Mouse (Mus musculus) intestine, embryonic 15.5 days (tissue): ENCODE data around the gene Ptpn4. TPM values are rescaled to one million over a fixed set of nuclear protein-coding genes. Genes with fewer than 3 reads are reported as not detected.

Source experiments
- ATAC-seq: fragments of 200-750 bp; cut with Nextera tagmentation; 2 replicates; pipeline ENCODE4 v1.8.0; 2017; ENCODE audit warnings: moderate TSS enrichment, moderate library complexity
- H3K27ac ChIP-seq: fragments of 300-500 bp; sonication (generic); 2 replicates; pipeline ENCODE4 v1.5.1; 2015; ENCODE audit warnings: mild to moderate bottlenecking, inconsistent platforms
- H3K27me3 ChIP-seq: fragments of 300-500 bp; sonication (generic); replicated peaks from 2 replicates; pipeline ENCODE4 v1.6.1; 2015; ENCODE audit warnings: inconsistent platforms
- H3K36me3 ChIP-seq: fragments of 300-500 bp; sonication (generic); 2 replicates; pipeline ENCODE4 v1.6.1; 2015; ENCODE audit warnings: inconsistent platforms
- H3K4me1 ChIP-seq: fragments of 300-500 bp; sonication (generic); replicated peaks from 2 replicates; pipeline ENCODE4 v1.6.1; 2015; ENCODE audit warnings: inconsistent platforms
- H3K4me2 ChIP-seq: fragments of 300-500 bp; sonication (generic); replicated peaks from 2 replicates; pipeline ENCODE4 v1.6.1; 2015; ENCODE audit warnings: mild to moderate bottlenecking, inconsistent platforms
- H3K4me3 ChIP-seq: fragments of 300-500 bp; sonication (generic); replicated peaks from 2 replicates; pipeline ENCODE4 v1.5.1; 2015; ENCODE audit warnings: inconsistent platforms
- H3K9ac ChIP-seq: fragments of 300-500 bp; sonication (generic); 2 replicates; pipeline ENCODE4 v1.6.1; 2015; ENCODE audit warnings: inconsistent platforms
- H3K9me3 ChIP-seq: fragments of 300-500 bp; sonication (generic); 2 replicates; pipeline ENCODE4 v1.6.1; 2016; ENCODE audit warnings: inconsistent platforms
- WGBS: fragments of 180-500 bp; shearing (Covaris S2); methylation state at CpG from one replicate; pipeline ENCODE4 v1.1.7; 2015; 5-methylcytosine and 5-hydroxymethylcytosine counted together
- polyA plus RNA-seq: library from polyadenylated mRNA; unstranded; fragments of >200 nt; fragmentation: Nextera tagmentation; extraction: Ambion mirVana; gene quantifications from 2 replicates; pipeline ENCODE4 v1.2.1, GENCODE M21; 2015

Gene Ptpn4
- 5.2 and 7.5 TPM in 2 replicates for polyA plus RNA-seq

GRCm38 (mm10) chr1:119837035-119837751 is at the start of gene Ptpn4:
Ptpn4 (minus strand) TSS chr1:119837613.
- no peaks in the 10 kb centered on the region for H3K4me1 ChIP-seq
- H3K27ac ChIP-seq: peak within 1 kb of the TSS; percentile 88
- ATAC-seq: peak; percentile 100
- H3K9me3 ChIP-seq: no peaks in the 10 kb centered on the region
- peak within 1 kb of the TSS; percentile 87 for H3K4me3 ChIP-seq
- H3K4me2 ChIP-seq: peak within 1 kb of the TSS; percentile 72
- under 1% methylated on average over 62 of the region's 79 CpGs for WGBS
- no peaks in the 10 kb centered on the region for H3K27me3 ChIP-seq
- peak within 1 kb of the TSS; percentile 85 for H3K9ac ChIP-seq
- no peaks in the 10 kb centered on the region for H3K36me3 ChIP-seq

- WGBS: 44% methylated on average over 7 of the region's 7 CpGs
- Histone ChIP-seq H3K9me3 (no peaks in the 10 kb centered on the region), H3K27ac (no peak overlapping the region), H3K4me3 (no peak overlapping the region), H3K4me2 (no peak overlapping the region), H3K4me1 (no peaks in the 10 kb centered on the region), H3K9ac (no peak overlapping the region), H3K27me3 (no peaks in the 10 kb centered on the region), H3K36me3 (no peaks in the 10 kb centered on the region)
- no peak for ATAC-seq
These were observed 48.9 kb upstream of the Ptpn4 start for GRCm38 (mm10) chr1:119886320-119886719.

GRCm38 (mm10) chr1:119884272-119884671 is 46.9 kb upstream of the Ptpn4 start:
- H3K9me3 ChIP-seq: no peaks in the 10 kb centered on the region
- H3K4me2 ChIP-seq: no peak overlapping the region
- no peaks in the 10 kb centered on the region for H3K27me3 ChIP-seq
- no peaks in the 10 kb centered on the region for H3K36me3 ChIP-seq
- no peak for ATAC-seq
- H3K9ac ChIP-seq: no peak overlapping the region
- 87% methylated on average over 3 of the region's 3 CpGs for whole genome bisulfite sequencing
- no peak overlapping the region for H3K4me3 ChIP-seq
- H3K27ac ChIP-seq: no peak overlapping the region
- H3K4me1 ChIP-seq: no peaks in the 10 kb centered on the region

- no peak overlapping the region for H3K27ac ChIP-seq
- 82% methylated on average over 7 of the region's 7 CpGs for WGBS
These were observed 41.5 kb upstream of the Ptpn4 start for GRCm38 (mm10) chr1:119878909-119879308.

GRCm38 (mm10) chr1:119877469-119877868 is 40.1 kb upstream of the Ptpn4 start:
- H3K27ac ChIP-seq: no peak overlapping the region
- H3K36me3 ChIP-seq: no peaks in the 10 kb centered on the region
- no peak overlapping the region for H3K9ac ChIP-seq
- H3K4me2 ChIP-seq: no peak overlapping the region
- no peaks in the 10 kb centered on the region for H3K27me3 ChIP-seq
- H3K4me1 ChIP-seq: peaks cover 6% of the 10 kb centered on the region; the same call in 1 of the 2 replicates
- H3K9me3 ChIP-seq: no peaks in the 10 kb centered on the region
- no peak for ATAC-seq
- no peak overlapping the region for H3K4me3 ChIP-seq
- WGBS: 83% methylated on average over 4 of the region's 4 CpGs

More at GRCm38 (mm10) chr1:119878909-119879308, 41.5 kb upstream of the Ptpn4 start:
- Histone ChIP-seq H3K27me3 (no peaks in the 10 kb centered on the region), H3K4me3 (no peak overlapping the region), H3K36me3 (no peaks in the 10 kb centered on the region), H3K9ac (no peak overlapping the region), H3K9me3 (no peaks in the 10 kb centered on the region), H3K4me1 (peaks cover 6% of the 10 kb centered on the region; the same call in 1 of the 2 replicates), H3K4me2 (no peak overlapping the region)
- ATAC-seq: no peak

GRCm38 (mm10) chr1:119868395-119869161 is 31.2 kb upstream of the Ptpn4 start:
- H3K27me3 ChIP-seq: no peaks in the 10 kb centered on the region
- H3K9me3 ChIP-seq: no peaks in the 10 kb centered on the region
- no peaks in the 10 kb centered on the region for H3K36me3 ChIP-seq
- H3K4me3 ChIP-seq: no peak overlapping the region
- WGBS: 70% methylated on average over 13 of the region's 13 CpGs
- H3K27ac ChIP-seq: no peak overlapping the region
- H3K4me1 ChIP-seq: no peaks in the 10 kb centered on the region
- no peak overlapping the region for H3K9ac ChIP-seq
- no peak for ATAC-seq
- no peak overlapping the region for H3K4me2 ChIP-seq

- H3K4me3 ChIP-seq: no peak overlapping the region
- 54% methylated on average over 2 of the region's 2 CpGs for WGBS
- H3K9me3 ChIP-seq: no peaks in the 10 kb centered on the region
- no peak for ATAC-seq
- H3K4me1 ChIP-seq: no peaks in the 10 kb centered on the region
- H3K36me3 ChIP-seq: no peaks in the 10 kb centered on the region
- H3K9ac ChIP-seq: no peak overlapping the region
- no peaks in the 10 kb centered on the region for H3K27me3 ChIP-seq
- no peak overlapping the region for H3K27ac ChIP-seq
- H3K4me2 ChIP-seq: no peak overlapping the region
These were observed 29.9 kb upstream of the Ptpn4 start for GRCm38 (mm10) chr1:119867300-119867699.

GRCm38 (mm10) chr1:119865311-119865710 is 27.9 kb upstream of the Ptpn4 start:
- no peaks in the 10 kb centered on the region for H3K4me1 ChIP-seq
- H3K9ac ChIP-seq: no peak overlapping the region
- no peak overlapping the region for H3K27ac ChIP-seq
- no peaks in the 10 kb centered on the region for H3K36me3 ChIP-seq
- WGBS: 75% methylated on average over 6 of the region's 6 CpGs
- H3K27me3 ChIP-seq: no peaks in the 10 kb centered on the region
- H3K4me3 ChIP-seq: no peak overlapping the region
- H3K9me3 ChIP-seq: no peaks in the 10 kb centered on the region
- no peak overlapping the region for H3K4me2 ChIP-seq
- no peak for ATAC-seq

GRCm38 (mm10) chr1:119863507-119864296 is 26.3 kb upstream of the Ptpn4 start:
- no peak for ATAC-seq
- Histone ChIP-seq H3K4me1 (no peaks in the 10 kb centered on the region), H3K36me3 (no peaks in the 10 kb centered on the region), H3K4me3 (no peak overlapping the region), H3K27ac (no peak overlapping the region), H3K4me2 (no peak overlapping the region), H3K9me3 (no peaks in the 10 kb centered on the region), H3K9ac (no peak overlapping the region), H3K27me3 (no peaks in the 10 kb centered on the region)
- 78% methylated on average over 7 of the region's 7 CpGs for WGBS

- no peaks in the 10 kb centered on the region for H3K9me3 ChIP-seq
- ATAC-seq: no peak
- no peak overlapping the region for H3K9ac ChIP-seq
- no peak overlapping the region for H3K4me3 ChIP-seq
- H3K27ac ChIP-seq: no peak overlapping the region
- H3K36me3 ChIP-seq: no peaks in the 10 kb centered on the region
- H3K27me3 ChIP-seq: no peaks in the 10 kb centered on the region
- H3K4me2 ChIP-seq: no peak overlapping the region
- H3K4me1 ChIP-seq: no peaks in the 10 kb centered on the region
- WGBS: 85% methylated on average over 5 of the region's 5 CpGs
These were observed 22.2 kb upstream of the Ptpn4 start for GRCm38 (mm10) chr1:119859566-119859965.

GRCm38 (mm10) chr1:119852980-119853379 is 15.6 kb upstream of the Ptpn4 start:
- no peak overlapping the region for H3K27ac ChIP-seq
- ATAC-seq: no peak
- no peaks in the 10 kb centered on the region for H3K36me3 ChIP-seq
- H3K9ac ChIP-seq: no peak overlapping the region
- H3K27me3 ChIP-seq: no peaks in the 10 kb centered on the region
- H3K4me2 ChIP-seq: no peak overlapping the region
- no peaks in the 10 kb centered on the region for H3K4me1 ChIP-seq
- H3K9me3 ChIP-seq: no peaks in the 10 kb centered on the region
- 81% methylated on average over 5 of the region's 5 CpGs for WGBS
- H3K4me3 ChIP-seq: no peak overlapping the region

GRCm38 (mm10) chr1:119852339-119852738 is 14.9 kb upstream of the Ptpn4 start:
- no peak for ATAC-seq
- no peaks in the 10 kb centered on the region for H3K4me1 ChIP-seq
- H3K4me3 ChIP-seq: no peak overlapping the region
- no peaks in the 10 kb centered on the region for H3K27me3 ChIP-seq
- no peaks in the 10 kb centered on the region for H3K36me3 ChIP-seq
- no peak overlapping the region for H3K9ac ChIP-seq
- no peak overlapping the region for H3K4me2 ChIP-seq
- no peak overlapping the region for H3K27ac ChIP-seq
- no peaks in the 10 kb centered on the region for H3K9me3 ChIP-seq
- 78% methylated on average over 4 of the region's 4 CpGs for WGBS
